ENCODE assay signal across 8 mouse cellular contexts in genomic region chr6:87040971-87041370, GRCm38 (mm10). TPM values are rescaled to one million over a fixed set of nuclear protein-coding genes. Genes with fewer than 3 reads are reported as not detected.
DNase-seq lines count a peak whose midpoint lies in the region; ATAC-seq and TF ChIP-seq lines count a peak whose summit lies in the region.

No protein-coding gene starts in this region.

- H3K9ac ChIP-seq in intestine, embryonic 14.5 days (ENCODE audit: low read length) = no peak overlapping the region
- H3K9ac ChIP-seq in intestine, postnatal 0 days (ENCODE audit: low read depth, low read length) = no peak overlapping the region
- no peak overlapping the region for H3K9ac ChIP-seq in embryonic facial prominence, embryonic 14.5 days (ENCODE audit: low read depth, low read length)
- no peak overlapping the region for H3K9ac ChIP-seq in neural tube, embryonic 14.5 days (replicated peaks; ENCODE audit: low read depth, low read length)

- TF ChIP-seq POLR2A in cerebellum, adult 2 months (IDR thresholded peaks at IDR 0.05; ENCODE audit: borderline replicate concordance, insufficient read depth, low read length) = no peak

- no peaks in the 10 kb centered on the region for H3K36me3 ChIP-seq in intestine, embryonic 14.5 days (ENCODE audit: control insufficient read depth, insufficient read depth, low read length)
- H3K36me3 ChIP-seq in intestine, postnatal 0 days (ENCODE audit: control insufficient read depth, insufficient read depth) = no peaks in the 10 kb centered on the region; the same call in 1 of the 2 replicates
- H3K36me3 ChIP-seq in embryonic facial prominence, embryonic 14.5 days (ENCODE audit: control insufficient read depth, insufficient read depth, low read length) = no peaks in the 10 kb centered on the region; the same call in 1 of the 2 replicates
- no peaks in the 10 kb centered on the region for H3K36me3 ChIP-seq in neural tube, embryonic 14.5 days (ENCODE audit: control insufficient read depth, insufficient read depth, low read length)

- WGBS in intestine, embryonic 14.5 days = 83% methylated on average over 4 of the region's 4 CpGs
- WGBS in intestine, postnatal 0 days = 56% methylated on average over 4 of the region's 4 CpGs
- WGBS in embryonic facial prominence, embryonic 14.5 days = 58% methylated on average over 4 of the region's 4 CpGs
- WGBS in neural tube, embryonic 14.5 days = 83% methylated on average over 4 of the region's 4 CpGs
- 90% methylated on average over 4 of the region's 4 CpGs for WGBS in cerebellum, adult 2 months

- H3K4me1 ChIP-seq in intestine, embryonic 14.5 days (replicated peaks; ENCODE audit: control insufficient read depth, insufficient read depth, low read length) = peaks cover 16% of the 10 kb centered on the region
- H3K4me1 ChIP-seq in intestine, postnatal 0 days (replicated peaks; ENCODE audit: control insufficient read depth, insufficient read depth, low read length) = 0 out of 2 replicates have a peak, but pooled peaks cover 7% of the 10 kb centered on the region
- peaks cover 17% of the 10 kb centered on the region; the same call in 1 of the 2 replicates for H3K4me1 ChIP-seq in embryonic facial prominence, embryonic 14.5 days (ENCODE audit: control insufficient read depth, insufficient read depth, low read length)
- peaks cover 7% of the 10 kb centered on the region for H3K4me1 ChIP-seq in neural tube, embryonic 14.5 days (ENCODE audit: control insufficient read depth, insufficient read depth, low read length)
- H3K4me1 ChIP-seq in cerebellum, adult 2 months (ENCODE audit: control insufficient read depth, insufficient read depth, low read length) = peaks cover 6% of the 10 kb centered on the region

- no peaks in the 10 kb centered on the region for H3K27me3 ChIP-seq in intestine, embryonic 14.5 days (replicated peaks; ENCODE audit: control insufficient read depth, insufficient read depth, low read length)
- no peaks in the 10 kb centered on the region for H3K27me3 ChIP-seq in intestine, postnatal 0 days (replicated peaks; ENCODE audit: control insufficient read depth, insufficient read depth, low read length)
- H3K27me3 ChIP-seq in embryonic facial prominence, embryonic 14.5 days (replicated peaks; ENCODE audit: control insufficient read depth, insufficient read depth, low read length) = no peaks in the 10 kb centered on the region
- no peaks in the 10 kb centered on the region for H3K27me3 ChIP-seq in neural tube, embryonic 14.5 days (ENCODE audit: control insufficient read depth, insufficient read depth, low read length)
- H3K27me3 ChIP-seq in cerebellum, adult 2 months (ENCODE audit: control insufficient read depth, insufficient read depth, low read length) = no peaks in the 10 kb centered on the region

- H3K4me2 ChIP-seq in intestine, embryonic 14.5 days (ENCODE audit: low read length) = no peak overlapping the region
- no peak overlapping the region for H3K4me2 ChIP-seq in intestine, postnatal 0 days (replicated peaks; ENCODE audit: low read depth)
- no peak overlapping the region for H3K4me2 ChIP-seq in embryonic facial prominence, embryonic 14.5 days (ENCODE audit: low read depth, low read length)
- H3K4me2 ChIP-seq in neural tube, embryonic 14.5 days (ENCODE audit: low read depth, low read length) = no peak overlapping the region

- no peaks in the 10 kb centered on the region for H3K9me3 ChIP-seq in intestine, embryonic 14.5 days (ENCODE audit: control insufficient read depth, low read length)
- peaks cover 6% of the 10 kb centered on the region; the same call in 1 of the 2 replicates for H3K9me3 ChIP-seq in intestine, postnatal 0 days (ENCODE audit: control insufficient read depth)
- H3K9me3 ChIP-seq in embryonic facial prominence, embryonic 14.5 days (ENCODE audit: control insufficient read depth, low read length) = peaks cover 8% of the 10 kb centered on the region; the same call in 1 of the 2 replicates
- H3K9me3 ChIP-seq in neural tube, embryonic 14.5 days (ENCODE audit: control insufficient read depth, low read length) = no peaks in the 10 kb centered on the region

- no peak for ATAC-seq in intestine, embryonic 14.5 days (replicated peaks; ENCODE audit: low FRiP score, low TSS enrichment, low read depth)
- no peak for ATAC-seq in intestine, postnatal 0 days
- no peak for ATAC-seq in embryonic facial prominence, embryonic 14.5 days (ENCODE audit: low read depth)
- no peak for ATAC-seq in neural tube, embryonic 14.5 days (ENCODE audit: low read depth)

- peak overlapping the region; percentile 97; the same call in 1 of the 2 replicates for H3K27ac ChIP-seq in intestine, embryonic 14.5 days (ENCODE audit: low read depth)
- no peak overlapping the region; the same call in 1 of the 2 replicates for H3K27ac ChIP-seq in intestine, postnatal 0 days (ENCODE audit: low read depth, low read length)
- H3K27ac ChIP-seq in embryonic facial prominence, embryonic 14.5 days (replicated peaks; ENCODE audit: low read depth, low read length) = peak overlapping the region; percentile 99
- peak overlapping the region; percentile 57; the same call in 1 of the 2 replicates for H3K27ac ChIP-seq in neural tube, embryonic 14.5 days (ENCODE audit: low read depth, low read length)
- H3K27ac ChIP-seq in cerebellum, adult 2 months (ENCODE audit: insufficient read depth, low read length) = no peak overlapping the region

- TF ChIP-seq CTCF in intestine, postnatal 0 days (IDR thresholded peaks at IDR 0.05; ENCODE audit: low read depth) = no peak
- no peak for TF ChIP-seq CTCF in cerebellum, adult 2 months (IDR thresholded peaks at IDR 0.05; ENCODE audit: borderline replicate concordance, insufficient read depth, low read depth, low read length)

- no peak for DNase-seq in intestine, embryonic 14.5 days (ENCODE audit: low spot score)
- DNase-seq in MN1 (ENCODE audit: low spot score) = peak; percentile 17
- peak; percentile 38 for DNase-seq in embryonic facial prominence, embryonic 14.5 days (ENCODE audit: low spot score)
- no peak for DNase-seq in ovary, postnatal 14 days (ENCODE audit: low spot score)
- no peak for DNase-seq in kidney, postnatal 14 days
- no peak for DNase-seq in cerebellum, adult 2 months

- H3K4me3 ChIP-seq in intestine, embryonic 14.5 days (ENCODE audit: low read depth, low read length) = no peak overlapping the region
- H3K4me3 ChIP-seq in intestine, postnatal 0 days (ENCODE audit: low read depth, low read length) = no peak overlapping the region
- H3K4me3 ChIP-seq in embryonic facial prominence, embryonic 14.5 days (ENCODE audit: low read depth, low read length) = no peak overlapping the region
- H3K4me3 ChIP-seq in neural tube, embryonic 14.5 days (ENCODE audit: low read depth, low read length) = no peak overlapping the region
- H3K4me3 ChIP-seq in cerebellum, adult 2 months (replicated peaks; ENCODE audit: insufficient read depth, low read depth, low read length) = no peak overlapping the region

RNA-seq across cellular contexts. Expression of gene Gfpt1, which starts 1.7 kb away (rescaled TPM):
- 21.6 and 22.6 TPM in 2 replicates for polyA plus RNA-seq in intestine, embryonic 14.5 days (2014; fragmentation: Nextera tagmentation; extraction: Ambion mirVana)
- polyA plus RNA-seq in intestine, postnatal 0 days (2015; fragmentation: Nextera tagmentation; extraction: Ambion mirVana) = 17.5 and 18.8 TPM in 2 replicates
- 22.7 and 23.3 TPM in 2 replicates for polyA plus RNA-seq in embryonic facial prominence, embryonic 14.5 days (2014; fragmentation: Nextera tagmentation; extraction: Ambion mirVana)
- polyA plus RNA-seq in neural tube, embryonic 14.5 days (2014; fragmentation: Nextera tagmentation; extraction: Ambion mirVana) = 32.3 and 33.4 TPM in 2 replicates
- 26.4 and 28.7 TPM in 2 replicates for polyA plus RNA-seq in cerebellum, adult 2 months (2012; rRNA removed)

RNA-seq across cellular contexts. Expression of gene Nfu1, which starts 31.9 kb away (rescaled TPM):
- polyA plus RNA-seq in intestine, embryonic 14.5 days (2014; fragmentation: Nextera tagmentation; extraction: Ambion mirVana) = 94.3 and 97.4 TPM in 2 replicates
- polyA plus RNA-seq in intestine, postnatal 0 days (2015; fragmentation: Nextera tagmentation; extraction: Ambion mirVana) = 75.6 and 81.8 TPM in 2 replicates
- polyA plus RNA-seq in embryonic facial prominence, embryonic 14.5 days (2014; fragmentation: Nextera tagmentation; extraction: Ambion mirVana) = 104 and 107 TPM in 2 replicates
- polyA plus RNA-seq in neural tube, embryonic 14.5 days (2014; fragmentation: Nextera tagmentation; extraction: Ambion mirVana) = 147 and 163 TPM in 2 replicates
- 130 and 152 TPM in 2 replicates for polyA plus RNA-seq in cerebellum, adult 2 months (2012; rRNA removed)

Comparison
In these comparisons a context has a peak if more than half of its experiments do, and no peak if none do; other contexts are left out.
1. H3K27ac ChIP-seq: peak in intestine, embryonic 14.5 days (single experiment), embryonic facial prominence, embryonic 14.5 days (single experiment) and neural tube, embryonic 14.5 days (single experiment); none in intestine, postnatal 0 days (single experiment) and cerebellum, adult 2 months (single experiment).
2. DNase-seq: peak in MN1 (single experiment) and embryonic facial prominence, embryonic 14.5 days (single experiment); none in intestine, embryonic 14.5 days (single experiment), ovary, postnatal 14 days (single experiment), kidney, postnatal 14 days (single experiment) and cerebellum, adult 2 months (0 of 2).